Mouse (Mus musculus): ENCODE measurements at regions not wholly inside any gene's neighbourhood (a gene's known extent, or its start where the extent isn't known, plus 50 kb on each side); places are given as distances from the start of the nearest gene placed in this dataset.

DNA sequence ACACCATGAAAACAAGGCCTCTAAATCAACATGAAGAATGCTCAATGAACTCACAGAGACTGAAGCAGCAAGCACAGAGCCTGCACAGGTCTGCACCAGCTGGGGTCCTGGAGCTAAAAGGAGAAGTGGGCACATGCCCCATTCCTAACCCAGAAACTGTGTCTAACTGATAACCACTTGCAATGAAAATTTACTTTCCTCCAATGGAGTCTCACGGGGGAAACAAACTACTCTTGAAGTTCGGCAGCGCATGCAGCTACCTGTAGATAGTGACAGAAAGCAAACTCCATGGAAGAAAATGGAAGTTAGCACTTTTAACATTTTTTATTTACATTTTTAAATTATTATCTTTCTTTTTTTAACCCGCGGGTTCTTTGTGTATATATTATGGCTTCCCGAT lies 76.8 kb upstream of the Akap6 start:
- TF ChIP-seq CTCF (IDR thresholded peaks at IDR 0.05) = no peak
- intact Hi-C loops (cut with DNase I) = no loop called here
- no peak for DNase-seq (ENCODE audit: extremely low spot score in 1 of 2, low spot score in 2 of 2)
- H3K4me3 ChIP-seq = no peak overlapping the region
- no peak overlapping the region for H3K27ac ChIP-seq

DNA sequence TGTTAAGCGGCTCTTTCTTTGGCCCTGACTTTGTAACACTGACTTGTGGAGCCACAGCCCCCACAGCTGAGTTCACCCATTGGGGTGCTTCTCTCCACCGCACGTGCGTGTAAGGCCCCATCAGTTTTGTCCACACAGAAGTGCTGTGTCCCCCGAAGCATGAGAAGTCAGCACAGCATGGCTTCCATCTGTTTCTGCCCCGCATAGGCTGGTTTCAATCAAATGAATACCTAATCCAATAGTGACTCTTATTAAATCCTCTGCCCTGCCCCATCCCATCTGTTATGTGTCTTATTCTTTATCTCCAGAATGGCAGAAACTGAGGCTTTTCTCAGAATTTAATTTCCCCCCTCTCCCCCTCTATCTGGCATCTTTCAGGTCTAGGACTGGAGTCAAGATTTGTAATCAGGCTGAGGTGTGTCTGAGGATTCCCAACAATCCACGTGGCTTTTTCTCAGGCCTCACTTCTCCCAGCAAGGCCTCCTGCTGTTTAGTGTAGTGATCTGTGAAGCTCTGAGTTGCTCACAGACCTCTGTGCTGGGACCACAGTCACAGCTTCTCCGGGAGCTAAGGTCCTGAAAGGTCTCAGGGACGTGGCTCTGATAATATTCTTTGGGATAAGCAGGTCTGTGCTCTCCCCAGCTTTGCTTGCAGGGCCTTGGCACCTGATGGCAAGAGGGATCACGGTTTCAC lies 75.6 kb upstream of the Akap6 start:
- TF ChIP-seq CTCF (IDR thresholded peaks at IDR 0.05) = no peak
- no peak overlapping the region for H3K27ac ChIP-seq
- intact Hi-C loops (cut with DNase I) = no loop called here

GRCm38 (mm10) chr12:52624871-52625270 lies 74.3 kb upstream of the Akap6 start:
- no peak for DNase-seq (ENCODE audit: extremely low spot score in 1 of 2, low spot score in 2 of 2)
- Histone ChIP-seq H3K4me3 (no peak overlapping the region), H3K27ac (no peak overlapping the region)
- no peak for TF ChIP-seq CTCF (IDR thresholded peaks at IDR 0.05)
- intact Hi-C loops (cut with DNase I) = no loop called here

More for the DNA sequence above, 75.6 kb upstream of the Akap6 start:
- DNase-seq (ENCODE audit: extremely low spot score in 1 of 2, low spot score in 2 of 2) = no peak
- H3K4me3 ChIP-seq = no peak overlapping the region

DNA sequence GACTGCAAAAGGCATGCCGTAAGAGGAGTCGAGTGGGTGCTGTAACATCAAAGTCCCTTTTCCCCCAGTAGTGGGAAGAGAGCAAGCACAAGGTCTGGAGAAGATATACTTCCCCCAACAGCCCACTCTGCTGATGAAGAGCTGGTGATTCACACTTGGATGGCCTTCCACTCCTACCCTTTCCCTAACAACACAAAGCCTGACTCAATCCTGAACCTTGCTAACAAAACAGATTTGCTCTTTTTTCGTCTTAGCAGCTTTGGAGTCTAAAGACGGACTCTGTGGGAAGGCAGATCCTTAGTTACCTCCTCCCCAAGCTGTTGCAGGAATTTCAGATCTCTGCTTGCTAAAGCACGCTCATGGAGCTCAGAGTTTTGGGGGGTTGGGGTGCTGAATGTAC lies 70.4 kb upstream of the Akap6 start:
- intact Hi-C loops (cut with DNase I) = loop anchor here (2.0 kb wide), 2 partner anchors 126 to 204 kb away; partner anchors contain the start of gene Arhgap5
- DNase-seq (ENCODE audit: extremely low spot score in 1 of 2, low spot score in 2 of 2) = peak; percentile 21 to 31
- Histone ChIP-seq H3K27ac (peak overlapping the region; percentile 79; the same call in 1 of the 2 replicates), H3K4me3 (no peak overlapping the region)
- TF ChIP-seq CTCF (IDR thresholded peaks at IDR 0.05) = no peak

GRCm38 (mm10) chr12:52635121-52635878 lies 63.9 kb upstream of the Akap6 start:
- no peak overlapping the region for H3K4me3 ChIP-seq
- intact Hi-C loops (cut with DNase I) = loop anchor here (10.0 kb wide), 1 partner anchor 260 kb away; no protein-coding TSS in a partner anchor
- DNase-seq (ENCODE audit: extremely low spot score in 1 of 2, low spot score in 2 of 2) = no peak
- no peak; the same call in none of the 2 replicates for TF ChIP-seq CTCF (IDR thresholded peaks at IDR 0.05)
- H3K27ac ChIP-seq = no peak overlapping the region

DNA sequence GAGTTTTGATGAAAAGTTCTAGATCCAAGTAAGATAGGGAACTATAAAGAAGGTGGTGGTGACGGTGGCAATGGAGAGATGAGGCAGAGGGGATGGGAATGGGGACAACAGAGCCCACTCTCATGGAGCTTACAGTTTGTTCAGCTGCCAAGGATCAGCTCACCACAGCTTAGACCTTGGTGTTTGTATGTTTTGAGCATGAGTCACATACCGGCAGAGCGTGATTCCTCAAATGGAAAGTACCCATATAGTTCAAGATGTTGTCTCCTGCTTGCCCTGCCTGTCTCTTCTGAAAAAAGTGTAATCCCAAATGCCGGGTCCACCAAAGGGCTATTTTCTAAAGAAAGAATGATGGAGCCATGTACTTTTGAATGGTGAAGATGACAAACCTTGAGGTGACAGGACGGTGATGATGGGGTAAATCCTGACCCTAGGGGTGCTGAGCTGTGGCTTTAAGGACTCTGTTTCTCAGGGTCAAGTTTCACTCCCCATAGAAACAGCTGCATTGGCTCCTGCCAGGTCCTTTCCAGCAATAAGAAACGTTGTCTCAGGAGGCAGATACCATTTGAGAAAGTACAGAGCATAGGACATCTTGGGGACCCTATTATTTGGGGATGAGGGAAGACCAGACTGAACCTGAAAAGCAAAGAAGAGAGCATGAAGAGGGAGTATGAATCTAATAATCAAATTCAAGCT lies 62.8 kb upstream of the Akap6 start:
- TF ChIP-seq CTCF (IDR thresholded peaks at IDR 0.05) = no peak
- H3K4me3 ChIP-seq = no peak overlapping the region
- DNase-seq (ENCODE audit: extremely low spot score in 1 of 2, low spot score in 2 of 2) = no peak
- H3K27ac ChIP-seq = no peak overlapping the region
- intact Hi-C loops (cut with DNase I) = loop anchor here (2.0 to 10.0 kb wide), 5 partner anchors 32 to 598 kb away; partner anchors contain the start of gene Arhgap5

DNA sequence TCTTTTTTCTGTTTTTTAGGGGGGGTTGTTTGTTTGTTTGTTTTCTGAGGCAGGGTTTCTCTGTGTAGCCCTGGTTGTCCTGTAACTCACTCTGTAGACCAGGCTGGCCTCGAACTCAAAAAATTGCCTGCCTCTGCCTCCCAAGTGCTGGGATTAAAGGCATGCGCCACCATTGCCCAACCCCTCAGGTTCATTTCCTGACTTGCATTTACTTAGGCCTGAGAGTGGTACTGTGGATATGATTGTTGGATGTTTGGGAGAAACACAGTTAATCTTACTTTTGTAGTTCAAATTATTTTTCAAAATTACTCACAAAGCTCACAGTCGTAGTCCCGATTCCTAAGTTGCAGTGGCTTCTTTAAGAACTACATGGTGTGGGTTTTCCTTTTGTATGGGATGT lies 62.3 kb upstream of the Akap6 start:
- no peak for DNase-seq (ENCODE audit: extremely low spot score in 1 of 2, low spot score in 2 of 2)
- intact Hi-C loops (cut with DNase I) = loop anchor here (2.0 to 10.0 kb wide), 5 partner anchors 32 to 598 kb away; partner anchors contain the start of gene Arhgap5
- Histone ChIP-seq H3K27ac (peak overlapping the region; percentile 82; the same call in 1 of the 2 replicates), H3K4me3 (no peak overlapping the region)
- no peak for TF ChIP-seq CTCF (IDR thresholded peaks at IDR 0.05)

DNA sequence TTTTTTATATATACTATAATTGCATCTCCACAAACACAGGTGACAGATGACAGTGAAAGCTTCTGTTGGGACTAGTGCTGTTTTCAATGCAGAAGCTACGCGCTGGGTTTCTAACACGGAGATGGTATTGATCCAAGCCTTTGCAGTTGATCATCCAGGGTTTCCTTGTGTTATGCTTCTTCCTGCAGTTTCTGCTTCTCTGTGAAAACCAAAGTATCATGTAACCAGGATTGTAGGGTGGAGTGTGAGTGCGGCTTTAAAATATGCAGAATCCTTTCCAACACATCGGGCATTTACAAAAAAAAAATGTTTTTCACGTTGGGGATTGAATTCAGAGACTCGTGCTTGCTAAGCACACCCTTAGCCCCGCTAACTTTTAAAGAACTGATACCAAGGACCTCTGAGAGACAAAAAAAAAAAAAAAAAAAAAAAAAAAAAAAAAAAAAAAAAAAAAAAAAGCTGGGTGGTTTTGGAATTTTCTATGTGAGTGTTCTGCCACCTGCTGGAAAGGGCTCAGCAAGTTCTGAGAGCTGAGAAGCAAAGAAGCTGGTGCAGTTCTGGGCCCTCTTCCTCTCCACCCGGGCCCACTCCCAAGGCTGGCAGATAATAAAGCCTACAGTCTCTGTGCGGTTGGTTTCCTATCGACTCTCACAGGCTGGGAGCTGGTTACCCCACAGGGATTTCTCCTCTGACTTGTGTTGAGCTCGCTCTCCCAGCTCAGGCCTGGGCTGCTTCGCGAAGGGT lies 61.5 kb upstream of the Akap6 start:
- Histone ChIP-seq H3K27ac (peak overlapping the region; percentile 82), H3K4me3 (peak overlapping the region; percentile 42)
- intact Hi-C loops (cut with DNase I) = loop anchor here (2.0 to 10.0 kb wide), 6 partner anchors 33 to 625 kb away; partner anchors contain the start of gene Arhgap5
- DNase-seq (ENCODE audit: extremely low spot score in 1 of 2, low spot score in 2 of 2) = peak; percentile 49
- TF ChIP-seq CTCF (IDR thresholded peaks at IDR 0.05) = peak; percentile 65

GRCm38 (mm10) chr12:52638461-52638860 lies 60.7 kb upstream of the Akap6 start:
- Histone ChIP-seq H3K27ac (no peak overlapping the region), H3K4me3 (no peak overlapping the region)
- intact Hi-C loops (cut with DNase I) = loop anchor here (2.0 to 10.0 kb wide), 2 partner anchors 256 to 626 kb away; no protein-coding TSS in a partner anchor
- no peak for DNase-seq (ENCODE audit: extremely low spot score in 1 of 2, low spot score in 2 of 2)
- no peak for TF ChIP-seq CTCF (IDR thresholded peaks at IDR 0.05)

DNA sequence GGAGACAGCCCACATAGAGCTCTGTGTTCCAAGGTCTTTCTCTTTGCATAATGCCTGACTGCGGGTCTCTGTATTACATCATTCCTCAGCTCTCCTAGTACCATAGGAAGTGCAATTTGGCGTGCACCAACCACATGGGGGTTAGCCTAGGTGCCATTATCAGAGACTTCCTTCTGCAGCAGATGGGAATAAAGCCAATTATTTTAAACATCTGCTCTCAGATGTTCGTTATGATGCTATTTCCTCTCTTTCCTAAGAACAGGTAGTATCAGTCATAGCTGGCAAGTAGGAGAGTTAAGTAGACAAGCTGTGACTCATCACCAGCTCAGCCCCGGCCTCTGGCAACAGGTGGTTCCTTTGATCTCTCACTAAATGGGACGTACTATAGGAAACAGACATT lies 55.1 kb upstream of the Akap6 start:
- no peak for DNase-seq (ENCODE audit: extremely low spot score in 1 of 2, low spot score in 2 of 2)
- no peak overlapping the region for H3K27ac ChIP-seq
- TF ChIP-seq CTCF (IDR thresholded peaks at IDR 0.05) = no peak
- intact Hi-C loops (cut with DNase I) = no loop called here
- no peak overlapping the region for H3K4me3 ChIP-seq

All from left cerebral cortex, adult 2 months (tissue).